Mouse (Mus musculus) embryonic facial prominence, embryonic 11.5 days (tissue): ENCODE measurements around the gene Pramel7. TPM values are rescaled to one million over a fixed set of nuclear protein-coding genes. Genes with fewer than 3 reads are reported as not detected.

Experiments
- ATAC-seq: fragments of 200-750 bp; cut with Nextera tagmentation; replicated peaks from 2 replicates; pipeline ENCODE4 v1.8.0; 2017; ENCODE audit warnings: low read depth; ENCODE audit not compliant: insufficient number of reproducible peaks, low FRiP score, low TSS enrichment
- DNase-seq: peaks from one replicate; pipeline ENCODE4 v3.0.0-alpha.2; 2015; ENCODE audit warnings: low spot score
- H3K27ac ChIP-seq: fragments of 300-500 bp; sonication (generic); replicated peaks from 2 replicates; pipeline ENCODE4 v1.5.1; 2014; ENCODE audit warnings: mild to moderate bottlenecking, low read depth, low read length, control low read depth
- H3K27me3 ChIP-seq: fragments of 300-500 bp; sonication (generic); 2 replicates; pipeline ENCODE4 v1.6.1; 2014; ENCODE audit warnings: mild to moderate bottlenecking, low read length, moderate library complexity, mixed read lengths; ENCODE audit not compliant: control insufficient read depth, insufficient read depth
- H3K36me3 ChIP-seq: fragments of 300-500 bp; sonication (generic); replicated peaks from 2 replicates; pipeline ENCODE4 v1.6.1; 2014; ENCODE audit warnings: low read depth, mild to moderate bottlenecking, low read length, moderate library complexity, mixed read lengths; ENCODE audit not compliant: control insufficient read depth, insufficient read depth
- H3K4me1 ChIP-seq: fragments of 300-500 bp; sonication (generic); 2 replicates; pipeline ENCODE4 v1.6.1; 2014; ENCODE audit warnings: low read length, mixed read lengths; ENCODE audit not compliant: control insufficient read depth, insufficient read depth
- H3K4me2 ChIP-seq: fragments of 300-500 bp; sonication (generic); 2 replicates; pipeline ENCODE4 v1.6.1; 2014; ENCODE audit warnings: low read depth, mild to moderate bottlenecking, control low read depth, low read length, moderate library complexity
- H3K4me3 ChIP-seq: fragments of 300-500 bp; sonication (generic); 2 replicates; pipeline ENCODE4 v1.5.1; 2014; ENCODE audit warnings: low read depth, low read length, control low read depth
- H3K9ac ChIP-seq: fragments of 300-500 bp; sonication (generic); replicated peaks from 2 replicates; pipeline ENCODE4 v1.6.1; 2014; ENCODE audit warnings: mild to moderate bottlenecking, control low read depth, low read length
- H3K9me3 ChIP-seq: fragments of 300-500 bp; sonication (generic); replicated peaks from 2 replicates; pipeline ENCODE4 v1.6.1; 2016; ENCODE audit warnings: mild to moderate bottlenecking, low read length, inconsistent platforms, mixed read lengths; ENCODE audit not compliant: control insufficient read depth
- WGBS: fragments of 180-500 bp; shearing (Covaris S2); extraction: QIAGEN DNeasy Blood & Tissue Kit; methylation state at CpG from one replicate; pipeline ENCODE4 v1.1.7; 2014; 5-methylcytosine and 5-hydroxymethylcytosine counted together
- polyA plus RNA-seq: library from polyadenylated mRNA; unstranded; fragments of >200 nt; fragmentation: Nextera tagmentation; extraction: Ambion mirVana; gene quantifications from 2 replicates; pipeline ENCODE4 v1.2.1, GENCODE M21; 2014

Gene Pramel7
- polyA plus RNA-seq, 1 experiment from 2014 or later, result not detected

GRCm38 (mm10) chr2:87515046-87515445 is 18.2 kb upstream of the Pramel7 start:
- WGBS, result 88% methylated on average over 2 of the region's 2 CpGs
- DNase-seq, result no peak
- no peaks in the 10 kb centered on the region for H3K9me3 ChIP-seq
- no peak overlapping the region for H3K4me3 ChIP-seq
- no peak overlapping the region for H3K4me2 ChIP-seq
- no peaks in the 10 kb centered on the region for H3K27me3 ChIP-seq
- ATAC-seq, result no peak
- H3K36me3 ChIP-seq, result no peaks in the 10 kb centered on the region
- no peak overlapping the region for H3K27ac ChIP-seq
- no peak overlapping the region for H3K9ac ChIP-seq
- H3K4me1 ChIP-seq, result no peaks in the 10 kb centered on the region

GRCm38 (mm10) chr2:87506265-87506664 is 9.4 kb upstream of the Pramel7 start, which contains the start of gene Pramel6:
Pramel6 (plus strand) TSS chr2:87506565.
- no peak within 1 kb of the TSS for H3K27ac ChIP-seq
- WGBS, result 89% methylated on average over 6 of the region's 6 CpGs
- ATAC-seq (no peak), DNase-seq (no peak)
- no peaks in the 10 kb centered on the region for H3K27me3 ChIP-seq
- H3K9me3 ChIP-seq, result no peaks in the 10 kb centered on the region
- no peaks in the 10 kb centered on the region for H3K4me1 ChIP-seq
- H3K4me3 ChIP-seq, result no peak within 1 kb of the TSS
- H3K36me3 ChIP-seq, result no peaks in the 10 kb centered on the region
- no peak within 1 kb of the TSS for H3K9ac ChIP-seq
- no peak within 1 kb of the TSS for H3K4me2 ChIP-seq

GRCm38 (mm10) chr2:87482276-87482675 is 14.6 kb downstream of the Pramel7 start:
- H3K27ac ChIP-seq, result no peak overlapping the region
- ATAC-seq, result no peak
- H3K9ac ChIP-seq, result no peak overlapping the region
- H3K4me1 ChIP-seq, result no peaks in the 10 kb centered on the region
- H3K4me2 ChIP-seq, result no peak overlapping the region
- no peaks in the 10 kb centered on the region for H3K9me3 ChIP-seq
- DNase-seq, result no peak
- no peaks in the 10 kb centered on the region for H3K36me3 ChIP-seq
- WGBS, result 73% methylated on average over 2 of the region's 2 CpGs
- H3K4me3 ChIP-seq, result no peak overlapping the region
- no peaks in the 10 kb centered on the region for H3K27me3 ChIP-seq

- Histone ChIP-seq H3K4me1 (no peaks in the 10 kb centered on the region), H3K4me2 (no peak overlapping the region), H3K9me3 (no peaks in the 10 kb centered on the region), H3K27me3 (no peaks in the 10 kb centered on the region), H3K27ac (no peak overlapping the region), H3K36me3 (no peaks in the 10 kb centered on the region), H3K9ac (no peak overlapping the region), H3K4me3 (no peak overlapping the region)
- no peak for ATAC-seq
- DNase-seq, result no peak
- 85% methylated on average over 4 of the region's 4 CpGs for WGBS
Observed at GRCm38 (mm10) chr2:87481158-87481557, 15.7 kb downstream of the Pramel7 start.

- Histone ChIP-seq H3K9ac (no peak overlapping the region), H3K4me2 (no peak overlapping the region), H3K9me3 (no peaks in the 10 kb centered on the region), H3K4me1 (no peaks in the 10 kb centered on the region), H3K4me3 (no peak overlapping the region), H3K27me3 (no peaks in the 10 kb centered on the region), H3K27ac (no peak overlapping the region), H3K36me3 (no peaks in the 10 kb centered on the region)
- ATAC-seq, result no peak
- DNase-seq, result no peak
Observed at GRCm38 (mm10) chr2:87480207-87480606, 16.7 kb downstream of the Pramel7 start.

DNA sequence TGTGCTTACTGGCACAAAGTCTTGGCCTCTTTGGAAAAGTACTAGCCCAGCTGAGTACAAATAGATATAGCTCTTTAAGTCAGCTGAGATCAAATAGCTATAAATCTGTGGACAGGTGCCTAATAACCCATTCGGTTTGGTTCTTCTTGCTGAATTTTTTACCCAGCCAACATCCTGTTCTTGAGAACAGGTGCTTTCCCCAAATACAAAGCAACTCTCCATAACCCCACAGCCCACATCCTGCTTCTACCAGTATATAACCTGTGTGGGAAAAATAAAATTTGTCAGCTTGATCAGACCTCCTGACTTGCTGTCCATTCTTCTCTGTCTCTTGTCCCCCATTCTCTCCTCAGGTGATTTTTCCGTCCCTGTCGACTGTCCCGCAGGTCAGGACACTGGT is 35.1 kb downstream of the Pramel7 start:
- H3K9ac ChIP-seq, result no peak overlapping the region
- ATAC-seq (no peak), DNase-seq (no peak)
- no peaks in the 10 kb centered on the region for H3K27me3 ChIP-seq
- no peaks in the 10 kb centered on the region for H3K9me3 ChIP-seq
- no peak overlapping the region for H3K4me3 ChIP-seq
- no peaks in the 10 kb centered on the region for H3K4me1 ChIP-seq
- no peak overlapping the region for H3K4me2 ChIP-seq
- H3K27ac ChIP-seq, result no peak overlapping the region
- 88% methylated on average over 4 of the region's 4 CpGs for WGBS
- H3K36me3 ChIP-seq, result no peaks in the 10 kb centered on the region

DNA sequence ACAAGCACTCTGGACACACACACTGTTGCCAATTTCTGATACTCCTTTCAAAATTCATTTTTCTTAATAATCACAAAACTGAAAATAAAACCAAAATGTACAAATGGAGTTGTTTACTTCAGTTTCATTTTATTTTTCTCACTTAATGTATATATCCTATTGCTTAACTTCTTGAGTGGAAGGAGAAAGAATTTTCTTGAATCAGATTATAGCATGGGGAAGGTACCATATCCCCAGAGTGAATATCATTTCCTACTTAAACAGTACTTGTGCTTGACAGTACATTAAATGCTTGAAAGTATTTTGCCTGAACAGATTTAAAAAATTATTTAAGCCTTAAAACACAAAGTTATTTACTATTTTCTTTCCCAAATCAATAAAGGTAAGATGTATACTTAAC is 43.2 kb downstream of the Pramel7 start, which contains the start of gene Olfr1126:
Gene Olfr1126 (plus strand): TSS at position 301 of the 400 bp plus-strand sequence.
- H3K4me3 ChIP-seq, result no peak within 1 kb of the TSS
- no peak within 1 kb of the TSS for H3K9ac ChIP-seq
- H3K4me2 ChIP-seq, result no peak within 1 kb of the TSS
- no peak for DNase-seq
- no peaks in the 10 kb centered on the region for H3K4me1 ChIP-seq
- H3K27me3 ChIP-seq, result no peaks in the 10 kb centered on the region
- H3K36me3 ChIP-seq, result no peaks in the 10 kb centered on the region
- no peak for ATAC-seq
- no peaks in the 10 kb centered on the region for H3K9me3 ChIP-seq
- no peak within 1 kb of the TSS for H3K27ac ChIP-seq
